Mouse (Mus musculus): ENCODE results near the gene Dppa4. TPM values are rescaled to one million over a fixed set of nuclear protein-coding genes. Genes with fewer than 3 reads are reported as not detected.

The Dppa4 gene
- polyA plus RNA-seq, 1 experiment from 2014 or later: not detected

DNA sequence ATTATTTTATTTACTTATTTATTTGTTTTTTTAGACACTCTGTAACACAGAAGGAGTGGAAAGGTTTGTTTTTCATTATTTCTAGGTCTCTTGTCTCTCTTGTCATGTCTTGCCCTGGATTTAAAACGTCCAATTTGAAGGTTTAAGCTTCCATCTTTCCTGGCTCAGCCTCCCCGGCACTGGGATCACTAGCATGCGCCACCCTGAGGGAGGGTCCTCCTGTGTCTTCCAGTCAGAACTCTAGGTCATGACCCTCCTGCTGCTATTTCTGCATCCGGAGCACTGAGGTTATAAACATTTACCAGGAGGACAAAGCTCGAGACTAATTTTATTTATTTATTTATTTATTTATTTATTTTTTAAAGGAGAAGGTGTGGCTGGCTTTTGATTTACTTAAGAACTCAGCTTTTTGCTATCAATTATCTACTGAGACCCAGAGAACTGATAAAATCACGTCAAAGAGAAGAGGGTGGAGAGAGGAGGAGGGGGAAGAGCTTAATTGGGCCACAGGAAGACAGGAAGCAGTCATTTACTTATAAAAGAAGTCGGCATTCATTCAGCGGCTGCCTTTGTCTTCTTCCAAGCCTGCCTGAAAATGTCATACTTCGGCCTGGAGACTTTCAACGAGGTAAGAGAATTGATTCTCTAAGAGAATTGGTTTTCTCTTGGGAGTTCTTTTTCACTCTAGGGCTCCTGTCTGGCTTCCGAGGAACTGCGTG is 26.5 kb downstream of the Dppa4 start:
- Histone ChIP-seq H3K9ac (ENCODE audit: low read length) (no peak overlapping the region), H3K27me3 (ENCODE audit: control insufficient read depth, insufficient read depth, low read length) (no peaks in the 10 kb centered on the region), H3K4me1 (replicated peaks; ENCODE audit: control insufficient read depth, insufficient read depth, low read length) (no peaks in the 10 kb centered on the region), H3K4me3 (ENCODE audit: low read depth, low read length) (no peak overlapping the region), H3K9me3 (ENCODE audit: control insufficient read depth, low read length) (no peaks in the 10 kb centered on the region; the same call in 1 of the 2 replicates), H3K4me2 (ENCODE audit: low read depth, low read length, severe bottlenecking) (no peak overlapping the region), H3K36me3 (ENCODE audit: control insufficient read depth, insufficient read depth, low read length) (no peaks in the 10 kb centered on the region), H3K27ac (ENCODE audit: low read depth, low read length) (no peak overlapping the region)
- ATAC-seq (replicated peaks; ENCODE audit: low FRiP score): no peak
- no peak for DNase-seq (ENCODE audit: low spot score)
- WGBS: 78% methylated on average over 12 of the region's 12 CpGs

DNA sequence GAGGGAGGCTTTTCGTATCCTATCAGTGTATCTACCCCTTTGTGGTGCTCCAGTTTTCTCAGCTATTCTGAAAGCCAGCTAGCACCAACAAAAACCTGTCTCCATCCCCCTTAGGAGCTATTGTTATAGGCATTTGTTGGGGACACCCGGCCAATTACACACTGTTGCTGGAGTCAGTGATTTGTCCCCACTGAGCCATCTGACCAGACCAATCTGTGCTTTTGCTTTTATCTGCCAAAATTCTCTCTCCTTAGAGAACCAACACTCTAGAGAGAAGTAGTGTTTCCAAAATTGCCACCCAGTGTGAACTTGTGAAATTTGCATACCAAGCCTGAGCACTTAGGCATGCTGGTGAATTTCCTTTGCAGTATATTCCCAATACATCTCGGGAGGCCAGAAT is 31.8 kb downstream of the Dppa4 start:
- DNase-seq (ENCODE audit: low spot score): no peak
- H3K4me2 ChIP-seq (ENCODE audit: low read depth, low read length, severe bottlenecking): no peak overlapping the region
- no peaks in the 10 kb centered on the region; the same call in 1 of the 2 replicates for H3K9me3 ChIP-seq (ENCODE audit: control insufficient read depth, low read length)
- no peak overlapping the region for H3K4me3 ChIP-seq (ENCODE audit: low read depth, low read length)
- no peak for ATAC-seq (replicated peaks; ENCODE audit: low FRiP score)
- WGBS: 86% methylated on average over 3 of the region's 3 CpGs
- H3K4me1 ChIP-seq (replicated peaks; ENCODE audit: control insufficient read depth, insufficient read depth, low read length): no peaks in the 10 kb centered on the region
- H3K36me3 ChIP-seq (ENCODE audit: control insufficient read depth, insufficient read depth, low read length): no peaks in the 10 kb centered on the region
- no peaks in the 10 kb centered on the region for H3K27me3 ChIP-seq (ENCODE audit: control insufficient read depth, insufficient read depth, low read length)
- no peak overlapping the region for H3K27ac ChIP-seq (ENCODE audit: low read depth, low read length)
- no peak overlapping the region for H3K9ac ChIP-seq (ENCODE audit: low read length)

DNA sequence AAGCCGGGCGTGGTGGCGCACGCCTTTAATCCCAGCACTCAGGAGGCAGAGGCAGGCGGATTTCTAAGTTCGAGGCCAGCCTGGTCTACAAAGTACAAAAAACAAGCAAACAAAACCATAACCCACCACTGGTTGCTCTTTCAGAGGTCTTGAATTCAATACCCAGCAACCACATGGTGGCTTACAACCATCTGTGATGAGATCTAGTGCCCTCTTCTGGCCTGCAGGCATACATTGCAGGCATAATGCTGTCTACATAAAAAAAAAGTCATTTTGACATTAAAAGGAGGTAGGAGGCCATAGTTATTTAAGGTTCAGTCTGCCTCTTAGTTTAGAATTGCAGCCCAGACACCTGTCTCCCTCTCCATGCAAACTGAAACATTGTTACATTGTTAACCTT is 37.2 kb downstream of the Dppa4 start:
- no peaks in the 10 kb centered on the region for H3K27me3 ChIP-seq (ENCODE audit: control insufficient read depth, insufficient read depth, low read length)
- H3K4me1 ChIP-seq (replicated peaks; ENCODE audit: control insufficient read depth, insufficient read depth, low read length): no peaks in the 10 kb centered on the region
- no peaks in the 10 kb centered on the region for H3K9me3 ChIP-seq (ENCODE audit: control insufficient read depth, low read length)
- H3K36me3 ChIP-seq (ENCODE audit: control insufficient read depth, insufficient read depth, low read length): no peaks in the 10 kb centered on the region
- no peak for ATAC-seq (replicated peaks; ENCODE audit: low FRiP score)
- no peak overlapping the region for H3K4me2 ChIP-seq (ENCODE audit: low read depth, low read length, severe bottlenecking)
- H3K9ac ChIP-seq (ENCODE audit: low read length): no peak overlapping the region
- DNase-seq (ENCODE audit: low spot score): no peak
- WGBS: 94% methylated on average over 6 of the region's 6 CpGs
- no peak overlapping the region for H3K27ac ChIP-seq (ENCODE audit: low read depth, low read length)
- H3K4me3 ChIP-seq (ENCODE audit: low read depth, low read length): no peak overlapping the region

DNA sequence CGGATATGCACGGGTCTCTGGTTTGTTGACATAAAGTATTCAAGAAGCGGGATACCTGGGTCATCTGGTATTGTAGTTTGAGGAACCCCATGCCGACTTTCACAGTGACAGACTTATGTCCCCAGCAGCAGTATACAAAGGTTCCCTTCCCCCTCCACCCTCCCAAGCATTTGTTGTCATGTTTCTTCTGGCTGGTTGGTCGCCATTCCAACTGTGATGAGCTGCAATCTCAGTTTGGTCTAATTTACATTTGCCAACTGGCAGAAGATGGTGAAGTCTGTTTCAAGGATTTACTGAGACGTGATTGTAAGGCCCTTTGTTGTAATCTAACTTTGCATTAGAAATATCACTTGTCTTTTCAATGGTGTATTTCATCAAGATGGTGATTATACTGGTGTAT is 39.6 kb downstream of the Dppa4 start:
- no peak overlapping the region for H3K4me2 ChIP-seq (ENCODE audit: low read depth, low read length, severe bottlenecking)
- no peak overlapping the region for H3K9ac ChIP-seq (ENCODE audit: low read length)
- 77% methylated on average over 6 of the region's 6 CpGs for WGBS
- no peak overlapping the region for H3K4me3 ChIP-seq (ENCODE audit: low read depth, low read length)
- DNase-seq (ENCODE audit: low spot score) (no peak), ATAC-seq (replicated peaks; ENCODE audit: low FRiP score) (no peak)
- no peak overlapping the region for H3K27ac ChIP-seq (ENCODE audit: low read depth, low read length)
- H3K27me3 ChIP-seq (ENCODE audit: control insufficient read depth, insufficient read depth, low read length): no peaks in the 10 kb centered on the region
- H3K36me3 ChIP-seq (ENCODE audit: control insufficient read depth, insufficient read depth, low read length): no peaks in the 10 kb centered on the region
- H3K4me1 ChIP-seq (replicated peaks; ENCODE audit: control insufficient read depth, insufficient read depth, low read length): no peaks in the 10 kb centered on the region
- H3K9me3 ChIP-seq (ENCODE audit: control insufficient read depth, low read length): no peaks in the 10 kb centered on the region

DNA sequence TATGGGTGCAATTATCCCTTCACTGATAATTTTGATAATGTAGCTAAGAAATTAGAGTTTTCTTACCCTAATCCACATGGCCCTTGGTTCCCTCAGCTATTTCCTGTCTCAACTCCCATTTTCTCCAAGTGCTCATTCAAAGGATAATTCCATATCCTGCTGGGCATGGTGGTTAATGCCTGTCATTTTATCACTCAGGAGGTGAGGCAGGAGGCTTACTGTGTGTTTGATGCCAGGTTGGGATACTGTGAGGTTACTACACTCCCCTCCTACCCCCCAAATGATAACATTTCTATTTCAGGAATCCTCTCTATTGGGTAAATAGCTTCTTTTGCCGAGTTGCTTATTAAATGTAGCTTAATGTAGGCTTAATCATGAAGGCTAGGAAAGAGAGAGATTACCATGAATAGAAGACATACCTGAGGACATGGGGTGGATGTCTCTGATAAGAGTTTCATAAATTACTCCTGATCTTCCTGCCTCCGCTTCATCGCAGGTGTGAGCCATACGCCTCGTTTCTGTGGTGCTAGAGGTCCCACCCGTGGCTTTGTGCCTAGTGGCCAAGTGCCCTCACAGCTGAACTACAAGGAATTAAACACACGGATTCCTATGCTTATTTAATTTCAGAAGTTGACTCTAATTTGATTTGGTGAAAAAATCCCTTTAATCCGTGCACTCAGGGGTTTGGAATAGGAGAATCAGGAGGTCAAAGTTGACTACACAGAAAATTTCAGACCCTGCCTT is 40.2 kb downstream of the Dppa4 start:
- Histone ChIP-seq H3K27ac (ENCODE audit: low read depth, low read length) (no peak overlapping the region), H3K4me1 (replicated peaks; ENCODE audit: control insufficient read depth, insufficient read depth, low read length) (no peaks in the 10 kb centered on the region), H3K27me3 (ENCODE audit: control insufficient read depth, insufficient read depth, low read length) (no peaks in the 10 kb centered on the region), H3K36me3 (ENCODE audit: control insufficient read depth, insufficient read depth, low read length) (no peaks in the 10 kb centered on the region), H3K9me3 (ENCODE audit: control insufficient read depth, low read length) (no peaks in the 10 kb centered on the region), H3K4me2 (ENCODE audit: low read depth, low read length, severe bottlenecking) (no peak overlapping the region), H3K4me3 (ENCODE audit: low read depth, low read length) (no peak overlapping the region), H3K9ac (ENCODE audit: low read length) (no peak overlapping the region)
- no peak for DNase-seq (ENCODE audit: low spot score)
- 88% methylated on average over 8 of the region's 8 CpGs for WGBS
- no peak for ATAC-seq (replicated peaks; ENCODE audit: low FRiP score)

DNA sequence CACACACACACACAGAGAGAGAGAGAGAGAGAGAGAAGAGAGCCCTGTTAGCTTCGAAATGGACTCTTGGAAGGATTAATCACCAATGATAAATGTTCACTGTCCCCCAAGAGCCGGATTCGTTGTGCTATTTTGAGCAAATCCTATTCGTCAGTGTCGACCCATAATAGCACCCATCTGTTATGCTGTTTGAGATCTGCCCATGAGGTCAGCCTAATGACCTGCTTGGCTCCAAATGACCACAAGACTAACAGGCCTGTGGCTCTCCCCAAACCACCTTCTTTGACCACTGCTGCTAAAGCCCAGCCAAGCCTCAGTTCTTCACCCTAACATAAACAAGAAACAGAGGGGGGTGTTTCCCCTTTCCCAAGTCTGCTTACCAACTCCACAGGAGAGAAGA is 43.4 kb downstream of the Dppa4 start:
- Histone ChIP-seq H3K27me3 (ENCODE audit: control insufficient read depth, insufficient read depth, low read length) (no peaks in the 10 kb centered on the region), H3K36me3 (ENCODE audit: control insufficient read depth, insufficient read depth, low read length) (no peaks in the 10 kb centered on the region), H3K4me1 (replicated peaks; ENCODE audit: control insufficient read depth, insufficient read depth, low read length) (no peaks in the 10 kb centered on the region), H3K9me3 (ENCODE audit: control insufficient read depth, low read length) (no peaks in the 10 kb centered on the region), H3K9ac (ENCODE audit: low read length) (no peak overlapping the region), H3K4me2 (ENCODE audit: low read depth, low read length, severe bottlenecking) (no peak overlapping the region), H3K27ac (ENCODE audit: low read depth, low read length) (no peak overlapping the region), H3K4me3 (ENCODE audit: low read depth, low read length) (no peak overlapping the region)
- DNase-seq (ENCODE audit: low spot score): no peak
- 88% methylated on average over 5 of the region's 5 CpGs for WGBS
- no peak for ATAC-seq (replicated peaks; ENCODE audit: low FRiP score)

DNA sequence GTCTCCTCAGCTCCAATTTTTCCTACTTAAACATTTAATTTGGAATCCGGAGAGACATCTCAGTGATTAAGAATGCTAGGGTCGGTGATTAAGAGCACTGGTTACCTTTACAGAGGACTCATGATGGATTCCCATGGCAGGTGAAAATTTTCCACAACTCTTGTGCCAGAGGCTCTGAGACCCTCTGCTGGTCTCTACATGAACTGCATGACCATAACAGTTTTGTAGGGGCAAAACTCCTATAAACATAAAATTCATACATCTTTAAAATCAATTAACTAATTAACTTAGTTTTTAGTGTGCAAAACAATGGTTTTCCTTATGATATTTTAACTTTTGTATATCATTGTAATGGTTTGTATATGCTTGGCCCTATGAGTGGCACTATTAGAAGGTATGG is 44.9 kb downstream of the Dppa4 start:
- 96% methylated on average over 2 of the region's 2 CpGs for WGBS

DNA sequence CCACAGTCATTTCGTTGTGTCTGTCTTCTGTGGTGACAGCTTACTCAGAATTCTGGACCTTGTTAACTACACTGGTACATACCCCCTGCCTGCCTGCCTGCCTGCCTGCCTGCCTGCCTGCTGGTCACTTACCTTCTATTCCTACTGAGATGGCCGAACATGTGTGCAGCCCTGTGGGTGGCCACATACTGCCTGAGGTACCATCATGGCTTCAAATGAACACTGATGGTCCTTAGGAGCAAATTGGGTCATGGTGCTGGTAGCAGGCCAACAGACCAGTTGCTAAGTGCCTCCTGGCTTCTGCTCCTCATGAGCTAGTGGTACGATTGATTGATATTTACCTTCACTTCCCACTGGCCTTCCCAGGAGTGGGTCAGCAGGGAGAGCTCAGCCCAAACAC is 48.3 kb downstream of the Dppa4 start:
- H3K27ac ChIP-seq (ENCODE audit: low read depth, low read length): no peak overlapping the region
- no peaks in the 10 kb centered on the region for H3K9me3 ChIP-seq (ENCODE audit: control insufficient read depth, low read length)
- H3K4me3 ChIP-seq (ENCODE audit: low read depth, low read length): no peak overlapping the region
- H3K9ac ChIP-seq (ENCODE audit: low read length): no peak overlapping the region
- H3K4me2 ChIP-seq (ENCODE audit: low read depth, low read length, severe bottlenecking): no peak overlapping the region
- WGBS: 92% methylated on average over 3 of the region's 3 CpGs
- no peaks in the 10 kb centered on the region for H3K27me3 ChIP-seq (ENCODE audit: control insufficient read depth, insufficient read depth, low read length)
- no peaks in the 10 kb centered on the region for H3K4me1 ChIP-seq (replicated peaks; ENCODE audit: control insufficient read depth, insufficient read depth, low read length)
- no peaks in the 10 kb centered on the region for H3K36me3 ChIP-seq (ENCODE audit: control insufficient read depth, insufficient read depth, low read length)
- ATAC-seq (replicated peaks; ENCODE audit: low FRiP score): no peak
- no peak for DNase-seq (ENCODE audit: low spot score)

More for the DNA sequence above, 44.9 kb downstream of the Dppa4 start:
- no peaks in the 10 kb centered on the region for H3K9me3 ChIP-seq (ENCODE audit: control insufficient read depth, low read length)
- DNase-seq (ENCODE audit: low spot score) (no peak), ATAC-seq (replicated peaks; ENCODE audit: low FRiP score) (no peak)
- H3K4me3 ChIP-seq (ENCODE audit: low read depth, low read length): no peak overlapping the region
- H3K27me3 ChIP-seq (ENCODE audit: control insufficient read depth, insufficient read depth, low read length): no peaks in the 10 kb centered on the region
- H3K4me1 ChIP-seq (replicated peaks; ENCODE audit: control insufficient read depth, insufficient read depth, low read length): no peaks in the 10 kb centered on the region
- no peaks in the 10 kb centered on the region for H3K36me3 ChIP-seq (ENCODE audit: control insufficient read depth, insufficient read depth, low read length)
- H3K27ac ChIP-seq (ENCODE audit: low read depth, low read length): no peak overlapping the region
- H3K9ac ChIP-seq (ENCODE audit: low read length): no peak overlapping the region
- no peak overlapping the region for H3K4me2 ChIP-seq (ENCODE audit: low read depth, low read length, severe bottlenecking)

DNA sequence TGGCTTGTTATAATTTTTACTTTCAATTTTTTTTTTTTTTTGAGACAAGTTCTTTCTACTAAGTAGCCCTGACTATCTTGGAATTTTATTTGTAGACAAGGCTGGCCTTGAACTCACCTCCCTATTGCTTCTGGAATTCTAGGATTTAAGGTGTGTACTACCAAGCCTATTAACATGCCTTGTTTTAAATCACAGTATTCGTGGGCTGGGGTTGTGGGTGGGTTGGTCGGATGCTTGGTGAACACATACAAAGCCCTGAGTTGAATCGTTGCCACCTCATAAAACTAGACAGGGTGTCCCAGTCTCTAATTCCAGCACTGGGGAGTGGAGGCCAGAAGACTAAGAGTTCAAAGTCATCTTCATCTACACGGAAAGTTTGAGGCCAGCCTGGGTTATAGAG is 51.8 kb downstream of the Dppa4 start:
- Histone ChIP-seq H3K4me2 (ENCODE audit: low read depth, low read length, severe bottlenecking) (no peak overlapping the region), H3K36me3 (ENCODE audit: control insufficient read depth, insufficient read depth, low read length) (no peaks in the 10 kb centered on the region), H3K9ac (ENCODE audit: low read length) (no peak overlapping the region), H3K4me3 (ENCODE audit: low read depth, low read length) (no peak overlapping the region), H3K9me3 (ENCODE audit: control insufficient read depth, low read length) (no peaks in the 10 kb centered on the region), H3K27me3 (ENCODE audit: control insufficient read depth, insufficient read depth, low read length) (no peaks in the 10 kb centered on the region), H3K27ac (ENCODE audit: low read depth, low read length) (no peak overlapping the region), H3K4me1 (replicated peaks; ENCODE audit: control insufficient read depth, insufficient read depth, low read length) (no peaks in the 10 kb centered on the region)
- ATAC-seq (replicated peaks; ENCODE audit: low FRiP score) (no peak), DNase-seq (ENCODE audit: low spot score) (no peak)
- WGBS: 85% methylated on average over 4 of the region's 4 CpGs
